Mouse (Mus musculus) left cerebral cortex, postnatal 10 days (tissue): ENCODE measurements around the gene Lipc. TPM values are rescaled to one million over a fixed set of nuclear protein-coding genes. Genes with fewer than 3 reads are reported as not detected.
"Not testable (repeated sequence)": the region's sequence is repeated elsewhere in the genome, so short reads cannot be mapped to it uniquely, and the experiment has no call there.

Experiments used
- DNase-seq, 2 experiments: peaks; one replicate each; pipeline ENCODE4 v3.0.0; 2021 to 2022; ENCODE audit warnings: low spot score in 2 of 2, mixed read lengths in 1 of 2; ENCODE audit errors: extremely low spot score in 1 of 2
- intact Hi-C: fragments of 180-260 bp; cut with DNase I; formaldehyde crosslinking; loops from one replicate; pipeline ENCODE4 v1.15.1; 2025
- total RNA-seq, 2 experiments: library from RNA; stranded (reverse); gene quantifications; 2 replicates each; pipeline ENCODE4 v1.2.3; 2021

Gene Lipc
- total RNA-seq, 2 experiments from 2014 or later = 0.41 to 0.45 TPM

DNA sequence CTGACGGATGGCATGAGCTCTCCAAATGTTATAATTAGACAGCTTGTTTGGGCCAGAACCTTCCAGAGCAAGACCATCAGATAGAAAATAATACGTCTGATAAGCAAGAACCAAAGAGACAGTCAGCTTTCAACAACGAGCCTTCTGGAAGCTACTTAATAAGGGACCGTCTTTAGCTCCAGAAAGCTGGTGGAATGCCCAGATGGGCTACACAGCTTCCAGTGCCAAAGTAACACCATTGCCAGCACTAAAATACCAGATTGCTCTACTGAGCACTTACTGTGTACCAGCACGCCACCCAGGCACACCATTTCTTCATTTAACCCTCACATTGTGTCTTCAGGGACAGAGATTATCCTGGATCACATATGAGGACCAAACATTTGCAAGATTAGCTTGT is 73.9 kb downstream of the Lipc start:
- intact Hi-C loops = no loop called here
- DNase-seq = peak in 1 of 2 experiments; percentile 34

DNA sequence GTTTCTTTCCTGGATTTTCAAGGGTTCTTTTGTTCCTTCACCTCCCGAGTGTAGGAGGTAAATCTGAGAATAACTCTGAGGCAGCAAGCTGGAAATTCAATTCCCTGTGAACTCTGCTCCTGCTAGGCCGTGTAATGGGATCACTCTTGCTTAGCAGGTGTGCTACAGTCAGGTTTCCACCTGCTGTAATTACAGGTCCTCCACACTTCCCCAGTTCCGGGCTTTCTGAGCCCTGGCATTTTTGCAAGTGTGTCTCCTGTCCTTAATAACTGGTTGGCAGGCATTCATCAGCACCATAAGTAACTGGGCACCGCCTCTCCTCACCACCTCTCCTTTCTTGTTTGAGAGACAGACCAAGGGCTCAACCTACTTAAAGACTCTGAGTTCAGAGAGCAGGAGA is 76.5 kb downstream of the Lipc start:
- no peak for DNase-seq
- intact Hi-C loops = no loop called here

DNA sequence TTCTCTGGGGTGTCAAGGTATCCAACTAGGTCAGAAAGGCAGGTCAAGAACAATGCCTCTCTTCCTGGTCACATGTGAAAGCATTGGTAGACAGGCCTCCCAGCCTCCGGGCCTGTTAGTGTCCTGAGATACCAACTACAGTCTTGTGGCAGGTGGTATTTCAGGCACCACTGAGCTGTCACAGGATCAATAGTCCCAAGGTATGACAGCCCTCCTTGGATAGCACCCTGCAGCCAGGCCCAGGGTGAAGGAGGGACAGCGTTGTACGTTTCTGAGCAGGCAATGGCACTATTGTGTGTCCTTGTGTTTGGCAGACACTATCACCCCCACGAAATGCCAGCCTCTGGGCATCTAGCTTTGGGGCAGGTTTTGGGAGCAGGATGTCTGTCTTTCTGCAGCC is 77.0 kb downstream of the Lipc start:
- no peak for DNase-seq
- intact Hi-C loops = no loop called here

DNA sequence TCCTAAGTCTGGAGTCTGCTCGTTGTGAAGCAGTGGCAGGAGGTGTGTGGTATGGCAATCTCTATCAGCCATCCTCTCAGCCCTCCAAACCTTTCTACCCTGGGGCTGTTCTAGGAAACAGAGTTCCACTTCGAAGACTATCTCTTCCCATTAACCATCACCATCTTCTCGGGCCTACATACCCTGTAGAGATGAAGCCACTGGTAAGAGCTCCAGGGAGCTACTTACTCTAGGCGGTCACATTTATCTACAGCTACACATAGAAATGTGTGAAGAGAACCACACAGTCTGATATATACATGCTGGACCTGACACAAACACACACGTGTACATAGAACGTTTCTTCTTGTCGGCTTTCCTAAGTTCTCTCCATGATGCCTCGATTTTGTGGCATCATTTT is 79.4 kb downstream of the Lipc start:
- no peak for DNase-seq
- intact Hi-C loops = no loop called here

DNA sequence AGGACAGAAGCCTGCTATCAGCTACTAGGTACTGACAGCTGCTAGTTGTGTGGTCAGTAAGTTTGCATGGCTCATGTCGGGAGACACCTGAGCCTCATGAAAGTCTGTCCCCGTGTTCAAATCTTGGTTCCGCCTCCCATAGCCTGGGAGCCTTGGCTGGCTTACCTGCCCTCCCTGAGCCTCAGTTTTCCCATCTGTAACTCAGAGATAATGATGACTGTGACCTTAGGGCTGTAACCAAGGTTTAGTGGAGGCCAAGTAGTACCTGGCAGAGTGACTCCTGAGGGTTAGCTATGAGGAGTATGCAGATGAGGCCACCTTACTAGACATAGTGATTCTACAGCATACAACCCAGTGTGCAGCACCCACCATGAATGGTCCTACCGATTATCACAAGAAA is 81.7 kb downstream of the Lipc start:
- intact Hi-C loops = no loop called here
- DNase-seq = no peak

DNA sequence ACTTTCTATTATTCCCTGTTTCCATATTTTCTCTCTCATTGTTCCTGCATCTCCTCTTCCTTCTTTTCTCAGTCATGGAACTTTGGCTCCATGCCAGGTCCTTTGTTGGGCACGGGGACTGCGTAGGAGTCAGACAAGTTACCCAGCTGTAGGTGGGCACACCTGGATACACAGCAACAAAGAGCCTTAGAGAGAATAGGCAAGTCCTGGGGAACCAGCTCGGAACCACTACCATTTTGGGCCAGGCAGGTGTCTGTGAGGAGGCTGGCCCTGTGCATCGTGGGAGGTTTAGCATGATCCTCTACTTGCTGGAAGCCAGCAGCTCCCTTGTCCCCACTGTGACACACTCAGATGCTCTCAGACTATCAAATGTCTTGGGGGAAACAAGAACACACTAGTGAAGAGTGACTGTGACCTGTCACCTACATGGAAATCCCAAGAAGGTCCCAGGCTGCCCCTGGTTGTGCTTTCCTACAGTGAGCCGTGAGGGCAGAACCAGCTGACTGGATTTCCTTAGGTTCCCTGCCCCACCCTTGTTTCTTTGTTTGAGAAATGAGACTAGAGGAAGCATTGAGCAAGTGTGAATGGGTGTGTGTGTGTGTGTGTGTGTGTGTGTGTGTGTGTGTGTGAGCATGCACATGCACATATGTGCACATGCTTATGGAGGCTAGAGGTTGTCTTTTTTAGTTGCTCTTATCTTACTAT is 82.7 kb downstream of the Lipc start:
- intact Hi-C loops = no loop called here
- peak in 1 of 2 experiments; percentile 42 for DNase-seq

DNA sequence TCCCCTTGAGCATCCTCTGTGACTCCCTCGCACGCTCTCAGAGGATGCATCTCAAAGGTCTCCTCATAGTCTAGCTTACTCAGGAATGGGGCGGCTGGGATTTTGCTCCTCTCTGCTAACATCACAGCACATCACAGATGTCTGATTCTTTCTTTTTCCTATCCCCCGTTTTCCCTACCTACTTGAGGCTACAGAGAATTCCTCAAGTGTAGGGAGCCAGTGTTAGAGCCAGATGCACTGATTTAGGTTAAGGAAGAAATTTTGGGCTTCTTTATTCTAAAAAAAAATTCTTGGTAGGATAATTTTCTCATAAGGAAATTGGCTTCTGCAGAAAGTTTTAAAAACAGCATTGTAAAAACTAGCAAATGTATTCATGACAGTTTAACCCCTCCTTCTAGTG is 84.6 kb downstream of the Lipc start:
- no peak for DNase-seq
- intact Hi-C loops = no loop called here

DNA sequence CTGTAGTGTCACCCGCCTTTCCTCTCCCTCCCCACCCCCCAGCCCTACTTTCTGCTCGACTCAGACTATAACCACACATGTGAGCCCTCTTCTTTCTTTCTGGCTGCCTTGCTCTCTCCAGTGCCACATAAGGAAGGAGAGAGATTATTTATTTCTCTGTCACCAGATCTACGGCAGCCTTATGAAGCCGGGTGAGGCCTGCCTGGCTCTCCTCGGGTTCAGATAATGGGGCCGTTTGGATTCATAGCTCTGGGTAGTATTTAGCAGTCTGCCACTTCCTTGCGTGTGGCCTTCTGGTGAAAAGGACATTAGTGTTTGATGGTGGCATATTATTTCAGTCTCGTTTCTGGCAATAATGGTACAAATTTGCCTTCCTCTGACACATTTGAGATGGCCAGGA is 88.0 kb downstream of the Lipc start:
- no peak for DNase-seq
- intact Hi-C loops = no loop called here

DNA sequence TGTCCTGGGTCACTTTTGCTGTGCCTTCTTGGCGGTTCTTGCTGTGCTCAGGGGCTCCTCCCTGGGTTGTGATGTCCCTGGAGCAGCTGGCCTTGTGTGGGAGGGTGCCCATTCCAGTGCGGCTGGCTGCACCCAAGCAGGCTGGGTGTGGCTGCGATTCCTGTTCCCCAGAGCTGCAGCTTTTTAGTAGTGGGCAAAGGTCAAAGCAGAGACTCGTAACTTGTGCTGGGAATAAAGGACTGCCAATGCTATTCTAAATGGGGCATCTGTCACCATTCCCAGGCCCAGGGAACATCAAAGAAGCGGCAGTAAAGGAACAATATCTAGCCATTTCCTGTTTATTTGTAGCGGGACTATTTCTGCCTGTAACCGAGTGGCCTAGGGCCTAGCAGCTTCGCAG is 88.7 kb downstream of the Lipc start:
- intact Hi-C loops = no loop called here
- peak in 1 of 2 experiments; percentile 51 for DNase-seq

DNA sequence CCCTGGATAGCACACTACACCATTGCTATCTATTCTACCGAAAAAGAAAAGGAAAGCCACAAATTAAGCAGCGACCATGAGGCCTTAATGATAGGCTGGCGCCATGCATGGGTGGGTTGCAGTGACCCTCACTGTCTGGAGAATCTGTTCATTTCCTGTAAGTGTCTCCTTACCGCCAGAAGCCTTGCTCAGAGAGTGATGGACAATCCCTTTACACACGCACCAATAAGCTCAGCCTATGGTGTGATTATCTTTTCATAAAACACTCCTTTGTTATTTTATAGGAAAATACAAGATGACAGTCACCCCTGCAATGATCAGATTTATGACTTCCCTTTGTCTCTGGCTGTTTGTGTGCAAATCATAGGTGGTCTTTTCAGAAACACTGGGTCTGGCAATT is 92.8 kb downstream of the Lipc start:
- intact Hi-C loops = no loop called here
- no peak for DNase-seq

DNA sequence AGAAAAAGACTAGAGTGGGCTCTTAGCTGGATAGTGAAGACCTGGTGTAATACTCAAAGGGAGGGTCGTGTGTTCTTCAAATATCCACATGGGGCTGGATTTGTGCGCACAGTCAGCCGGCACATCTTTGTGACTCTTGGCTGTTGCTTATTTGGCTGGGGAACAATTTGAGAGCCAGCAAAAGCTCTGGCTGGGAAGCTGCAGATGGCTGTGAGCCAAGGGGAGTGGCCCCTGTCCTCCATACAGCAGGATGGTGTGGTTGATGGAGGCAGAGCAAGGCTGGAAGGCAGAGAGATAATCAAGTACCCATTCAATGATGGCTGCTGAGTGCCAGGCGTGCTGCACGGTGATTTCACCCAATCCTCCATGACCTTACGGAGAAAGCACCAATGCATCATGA is 96.2 kb downstream of the Lipc start:
- DNase-seq = peak in 1 of 2 experiments; percentile 65
- intact Hi-C loops = no loop called here

DNA sequence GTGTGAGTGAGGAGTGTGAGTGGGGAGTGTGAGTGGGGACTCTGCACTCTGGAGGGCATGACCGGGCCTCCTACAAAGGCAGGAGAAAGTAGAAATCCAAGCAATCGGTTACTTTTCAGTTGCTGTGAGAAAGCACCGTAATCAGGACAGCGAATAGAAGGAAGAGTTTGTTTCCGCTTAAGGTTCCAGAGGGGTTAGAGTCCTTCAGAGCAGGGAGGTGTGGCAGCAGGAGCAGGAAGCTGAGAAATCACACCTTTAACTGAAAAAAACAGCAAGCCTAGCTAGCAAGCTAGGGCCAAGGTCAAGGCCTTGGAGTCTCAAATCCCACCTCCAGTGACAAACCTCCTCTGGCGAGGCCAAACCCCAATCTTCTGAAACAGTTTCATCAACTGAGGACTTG is 97.1 kb downstream of the Lipc start:
- intact Hi-C loops = no loop called here
- DNase-seq = no peak

DNA sequence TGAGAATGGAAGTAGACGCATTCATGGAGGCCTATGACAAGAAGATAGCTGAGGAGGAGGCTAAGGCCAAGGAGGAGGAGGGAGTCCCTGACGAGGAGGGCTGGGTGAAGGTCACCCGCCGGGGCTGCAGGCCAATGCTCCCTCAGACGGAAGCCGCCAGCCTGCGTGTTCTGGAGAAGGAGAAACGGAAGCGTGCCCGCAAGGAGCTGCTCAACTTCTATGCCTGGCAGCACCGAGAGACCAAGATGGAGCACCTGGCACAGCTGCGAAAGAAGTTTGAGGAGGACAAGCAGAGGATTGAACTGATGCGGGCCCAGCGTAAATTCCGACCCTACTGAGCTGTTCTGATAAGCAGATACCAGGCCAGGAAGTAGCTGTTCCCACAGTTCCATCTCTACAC is 98.9 kb downstream of the Lipc start:
- DNase-seq, intact Hi-C loops: not testable (repeated sequence)

DNA sequence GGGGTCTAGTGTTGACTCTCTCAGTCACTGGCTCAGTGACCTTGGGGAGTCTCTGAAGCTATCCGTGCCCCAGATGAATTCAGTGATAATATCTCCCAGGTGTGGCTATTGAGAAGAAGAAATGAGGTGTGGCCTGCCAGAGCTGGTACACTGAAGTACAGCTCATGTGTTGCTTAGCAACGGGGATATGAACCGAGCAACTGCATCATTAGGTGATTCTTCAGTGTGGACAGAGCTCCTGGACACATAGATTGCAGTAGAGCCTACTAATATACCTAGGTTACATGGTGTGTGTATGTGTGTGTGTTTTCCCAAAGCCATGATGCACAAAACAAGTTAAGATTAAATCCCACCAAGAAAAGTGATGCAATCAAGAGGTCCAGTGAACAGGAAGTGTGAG is 100.5 kb downstream of the Lipc start:
- intact Hi-C loops = no loop called here
- no peak for DNase-seq

DNA sequence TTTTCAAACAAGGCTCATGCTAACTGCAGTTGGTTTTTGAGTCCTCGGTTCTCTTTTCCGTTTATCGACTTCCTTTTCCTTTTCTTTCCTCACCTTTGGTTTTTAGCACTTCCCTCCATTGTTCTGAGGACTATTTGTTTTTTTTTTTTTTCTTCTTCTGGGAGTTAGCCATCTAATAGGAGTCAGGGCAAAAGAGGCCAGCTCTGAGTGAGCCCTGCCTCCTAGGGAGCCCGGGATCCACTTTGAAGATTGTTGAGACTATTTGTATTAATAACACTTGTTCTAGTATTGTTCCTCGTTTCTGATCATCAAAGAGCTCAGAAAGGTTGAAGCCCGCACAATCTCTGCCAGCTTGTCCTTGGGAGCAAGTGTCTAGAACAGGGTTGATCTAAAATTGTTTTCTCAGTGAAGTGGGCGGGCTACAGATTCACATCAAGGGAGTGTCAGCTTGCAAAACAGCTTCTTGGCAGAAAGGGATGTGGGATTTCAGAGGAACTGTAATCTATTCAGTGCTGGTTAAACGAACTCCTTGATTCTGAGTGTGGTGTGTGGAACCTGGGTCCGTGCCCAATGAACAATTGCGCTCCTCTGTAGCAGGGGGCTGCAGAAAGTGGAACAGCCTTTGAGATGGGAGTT is 103.8 kb downstream of the Lipc start:
- peak; percentile 56 to 74 for DNase-seq
- intact Hi-C loops = no loop called here

DNA sequence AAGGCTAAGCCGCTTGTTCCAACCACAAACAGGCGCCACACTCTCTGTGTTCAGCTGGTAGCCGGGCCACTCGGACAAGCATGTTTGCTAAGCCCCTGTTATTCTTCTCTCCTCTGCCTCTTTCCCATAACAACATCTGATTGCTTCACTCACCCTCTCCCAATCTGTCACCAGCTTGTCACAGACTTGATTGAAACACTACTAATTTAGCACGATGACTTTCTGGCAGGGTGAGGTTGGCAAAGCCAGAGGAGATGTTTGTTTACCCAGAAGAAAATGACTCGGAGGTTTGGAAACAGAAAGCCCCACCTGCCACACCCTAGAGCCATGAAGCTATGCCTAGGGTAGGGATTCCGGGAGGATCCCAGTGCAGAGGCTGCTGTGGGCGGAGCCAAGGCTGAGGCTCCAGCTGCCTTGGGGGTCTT is 104.4 kb downstream of the Lipc start:
- DNase-seq = peak in 1 of 2 experiments; percentile 69
- intact Hi-C loops = no loop called here

DNA sequence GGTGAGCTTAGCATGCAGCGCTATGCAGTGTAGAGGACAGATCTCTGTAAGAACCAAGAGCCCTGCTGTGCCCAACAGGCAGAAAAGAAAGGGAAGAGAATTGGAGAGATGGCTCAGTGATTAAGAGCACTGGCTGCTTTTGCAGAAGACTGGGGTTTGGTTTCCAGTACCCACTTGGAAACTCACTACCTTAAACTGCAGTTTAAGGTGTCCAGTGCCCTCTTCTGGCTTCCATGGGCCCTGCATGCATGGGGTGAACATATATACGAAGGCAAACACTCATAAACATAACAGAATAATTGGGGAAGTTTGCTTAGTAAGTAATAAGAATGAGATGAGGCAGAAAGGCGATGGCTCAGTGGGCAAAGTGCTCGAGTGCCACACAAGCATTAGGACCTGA is 108.8 kb downstream of the Lipc start:
- intact Hi-C loops = no loop called here
- no peak for DNase-seq

DNA sequence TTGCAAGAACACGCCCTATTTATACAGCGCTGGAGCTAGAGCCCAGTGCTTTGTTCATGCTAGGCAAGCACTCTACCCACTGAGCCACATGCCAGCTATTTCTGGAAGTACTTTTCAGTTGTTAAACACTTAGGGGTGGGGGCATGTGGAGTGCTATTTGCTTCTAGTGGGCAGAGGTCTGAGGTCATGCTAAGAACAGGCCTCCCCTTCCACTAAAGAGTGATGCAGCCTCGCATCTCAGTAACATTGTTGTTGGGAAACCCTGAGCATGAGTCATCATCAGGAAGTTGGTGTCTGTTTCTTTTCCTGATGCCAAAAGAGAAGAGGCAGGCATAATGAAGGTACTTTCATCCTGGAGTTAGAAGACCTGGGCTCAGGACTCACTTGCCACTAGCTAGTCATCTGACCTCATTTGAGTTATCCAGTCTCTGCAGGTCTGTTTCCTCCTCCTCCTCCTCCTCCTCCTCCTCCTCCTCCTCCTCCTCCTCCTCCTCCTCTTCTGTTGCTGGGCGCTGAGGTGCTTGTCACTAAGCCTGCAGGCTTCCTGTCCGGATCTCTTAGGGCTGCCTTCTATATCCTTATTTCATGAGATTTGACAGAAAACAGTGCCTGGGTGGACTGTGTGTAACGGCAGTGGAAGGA is 109.6 kb downstream of the Lipc start:
- DNase-seq = no peak
- intact Hi-C loops = no loop called here

DNA sequence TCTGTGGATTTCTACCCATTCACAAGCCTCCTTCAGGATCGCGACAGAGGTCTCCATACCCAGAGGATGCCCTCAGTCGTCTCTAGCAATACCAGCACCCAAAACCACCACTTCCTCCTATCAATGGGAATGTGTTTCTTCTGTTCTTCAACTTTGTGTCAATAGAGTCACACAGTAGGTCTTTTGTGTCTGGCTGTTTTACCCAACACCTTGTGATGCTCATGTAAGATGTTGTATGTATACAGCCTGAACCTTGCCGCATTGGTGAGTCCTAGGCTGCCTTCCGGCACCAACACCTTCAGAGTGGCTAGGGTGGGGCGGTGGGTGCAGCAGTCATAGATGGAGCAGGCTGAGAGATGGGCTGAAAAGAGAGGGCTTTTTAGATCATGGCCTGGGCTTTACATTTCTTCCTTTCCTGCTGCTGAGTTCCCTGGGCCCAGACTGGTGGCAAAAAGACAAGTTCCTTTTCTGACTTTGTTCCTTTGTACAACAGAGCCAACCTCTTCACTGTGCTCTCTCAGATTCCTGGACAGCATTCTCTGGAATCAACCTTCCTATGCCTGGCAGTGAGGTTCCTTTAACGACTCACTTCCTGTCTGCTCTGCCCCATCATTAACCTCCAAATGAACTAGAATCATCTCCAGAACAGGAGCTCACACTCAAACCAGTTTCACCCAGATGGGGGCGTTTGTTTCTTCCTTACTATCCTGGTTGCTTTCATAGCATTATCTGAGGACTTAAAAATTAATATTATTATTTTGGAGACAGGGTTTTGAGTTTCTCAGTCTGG is 110.4 kb downstream of the Lipc start:
- intact Hi-C loops = no loop called here
- DNase-seq = no peak
